Mouse (Mus musculus) midbrain, embryonic 13.5 days (tissue): ENCODE results near the gene Olfr1107. TPM values are rescaled to one million over a fixed set of nuclear protein-coding genes. Genes with fewer than 3 reads are reported as not detected.

Source experiments
- ATAC-seq: fragments of 200-750 bp; cut with Nextera tagmentation; 2 replicates; pipeline ENCODE4 v1.8.0; 2017; ENCODE audit warnings: mild to moderate bottlenecking, moderate TSS enrichment, moderate library complexity
- H3K27ac ChIP-seq: fragments of 300-500 bp; sonication (generic); 2 replicates; pipeline ENCODE4 v1.5.1; 2015; ENCODE audit warnings: inconsistent platforms, mild to moderate bottlenecking, moderate library complexity
- H3K27me3 ChIP-seq: fragments of 300-500 bp; sonication (generic); 2 replicates; pipeline ENCODE4 v1.6.1; 2015; ENCODE audit warnings: mild to moderate bottlenecking, inconsistent platforms
- H3K36me3 ChIP-seq: fragments of 300-500 bp; sonication (generic); 2 replicates; pipeline ENCODE4 v1.6.1; 2015; ENCODE audit warnings: mild to moderate bottlenecking, inconsistent platforms
- H3K4me1 ChIP-seq: fragments of 300-500 bp; sonication (generic); replicated peaks from 2 replicates; pipeline ENCODE4 v1.6.1; 2015; ENCODE audit warnings: inconsistent platforms
- H3K4me2 ChIP-seq: fragments of 300-500 bp; sonication (generic); replicated peaks from 2 replicates; pipeline ENCODE4 v1.6.1; 2015; ENCODE audit warnings: moderate library complexity, mild to moderate bottlenecking, inconsistent platforms
- H3K4me3 ChIP-seq: fragments of 300-500 bp; sonication (generic); replicated peaks from 2 replicates; pipeline ENCODE4 v1.5.1; 2015; ENCODE audit warnings: mild to moderate bottlenecking, inconsistent platforms
- H3K9ac ChIP-seq: fragments of 300-500 bp; sonication (generic); replicated peaks from 2 replicates; pipeline ENCODE4 v1.6.1; 2015; ENCODE audit warnings: mild to moderate bottlenecking, inconsistent platforms
- H3K9me3 ChIP-seq: fragments of 300-500 bp; sonication (generic); 2 replicates; pipeline ENCODE4 v1.6.1; 2016; ENCODE audit warnings: mild to moderate bottlenecking, inconsistent platforms
- WGBS: fragments of 180-500 bp; shearing (Covaris S2); methylation state at CpG from one replicate; pipeline ENCODE4 v1.1.7; 2015; 5-methylcytosine and 5-hydroxymethylcytosine counted together
- polyA plus RNA-seq: library from polyadenylated mRNA; unstranded; fragments of >200 nt; fragmentation: Nextera tagmentation; extraction: Ambion mirVana; gene quantifications from 2 replicates; pipeline ENCODE4 v1.2.1, GENCODE M21; 2015

Olfr1107 gene
- not detected in 2 replicates for polyA plus RNA-seq

- Histone ChIP-seq H3K4me2 (no peak within 1 kb of the TSS), H3K36me3 (no peaks in the 10 kb centered on the region), H3K4me1 (no peaks in the 10 kb centered on the region), H3K4me3 (no peak within 1 kb of the TSS), H3K9me3 (no peaks in the 10 kb centered on the region), H3K27ac (no peak within 1 kb of the TSS), H3K27me3 (no peaks in the 10 kb centered on the region), H3K9ac (no peak within 1 kb of the TSS)
- WGBS: 84% methylated on average over 1 of the region's 1 CpGs
- ATAC-seq: no peak
These were observed at the start of gene Olfr1107 for GRCm38 (mm10) chr2:87075717-87076116. Olfr1107 (minus strand) TSS chr2:87075817.

- no peaks in the 10 kb centered on the region for H3K4me1 ChIP-seq
- no peaks in the 10 kb centered on the region for H3K27me3 ChIP-seq
- no peaks in the 10 kb centered on the region for H3K9me3 ChIP-seq
- H3K4me3 ChIP-seq: no peak within 1 kb of the TSS
- no peak within 1 kb of the TSS for H3K27ac ChIP-seq
- H3K4me2 ChIP-seq: no peak within 1 kb of the TSS
- no peaks in the 10 kb centered on the region for H3K36me3 ChIP-seq
- no peak for ATAC-seq
- no peak within 1 kb of the TSS for H3K9ac ChIP-seq
These were observed 38.9 kb upstream of the Olfr1107 start, which contains the start of gene Olfr259 for GRCm38 (mm10) chr2:87114467-87114866. Olfr259 (minus strand) TSS chr2:87114567.

- H3K9me3 ChIP-seq: no peaks in the 10 kb centered on the region
- no peaks in the 10 kb centered on the region for H3K4me1 ChIP-seq
- H3K4me2 ChIP-seq: no peak within 1 kb of the TSS
- no peaks in the 10 kb centered on the region for H3K27me3 ChIP-seq
- H3K9ac ChIP-seq: no peak within 1 kb of the TSS
- no peak for ATAC-seq
- no peak within 1 kb of the TSS for H3K4me3 ChIP-seq
- 55% methylated on average over 1 of the region's 1 CpGs for WGBS
- no peak within 1 kb of the TSS for H3K27ac ChIP-seq
- no peaks in the 10 kb centered on the region for H3K36me3 ChIP-seq
These were observed 20.3 kb upstream of the Olfr1107 start, which contains the start of gene Olfr1109 for GRCm38 (mm10) chr2:87095908-87096307. Olfr1109 (minus strand) TSS chr2:87096008.

- ATAC-seq: no peak
- no peak within 1 kb of the TSS for H3K4me2 ChIP-seq
- no peak within 1 kb of the TSS for H3K27ac ChIP-seq
- H3K4me1 ChIP-seq: no peaks in the 10 kb centered on the region
- WGBS: 64% methylated on average over 1 of the region's 1 CpGs
- H3K9ac ChIP-seq: no peak within 1 kb of the TSS
- H3K36me3 ChIP-seq: no peaks in the 10 kb centered on the region
- no peaks in the 10 kb centered on the region for H3K9me3 ChIP-seq
- no peaks in the 10 kb centered on the region for H3K27me3 ChIP-seq
- H3K4me3 ChIP-seq: no peak within 1 kb of the TSS
These were observed 23.4 kb downstream of the Olfr1107 start, which contains the start of gene Olfr1106 for GRCm38 (mm10) chr2:87052173-87052572. Olfr1106 (minus strand) TSS chr2:87052273.

- Histone ChIP-seq H3K9ac (no peak within 1 kb of the TSS), H3K4me2 (no peak within 1 kb of the TSS), H3K36me3 (no peaks in the 10 kb centered on the region), H3K27ac (no peak within 1 kb of the TSS), H3K4me1 (no peaks in the 10 kb centered on the region), H3K9me3 (no peaks in the 10 kb centered on the region), H3K27me3 (no peaks in the 10 kb centered on the region), H3K4me3 (no peak within 1 kb of the TSS)
- no peak for ATAC-seq
These were observed 39.2 kb downstream of the Olfr1107 start, which contains the start of gene Olfr1105 for GRCm38 (mm10) chr2:87036431-87036830. Olfr1105 (minus strand) TSS chr2:87036531.

- H3K36me3 ChIP-seq: no peaks in the 10 kb centered on the region
- ATAC-seq: no peak
- WGBS: 93% methylated on average over 1 of the region's 1 CpGs
- no peaks in the 10 kb centered on the region for H3K27me3 ChIP-seq
- H3K9me3 ChIP-seq: no peaks in the 10 kb centered on the region
- H3K27ac ChIP-seq: no peak within 1 kb of the TSS
- H3K4me3 ChIP-seq: no peak within 1 kb of the TSS
- no peaks in the 10 kb centered on the region for H3K4me1 ChIP-seq
- H3K9ac ChIP-seq: no peak within 1 kb of the TSS
- H3K4me2 ChIP-seq: no peak within 1 kb of the TSS
These were observed 48.6 kb downstream of the Olfr1107 start, which contains the start of gene Olfr1104 for GRCm38 (mm10) chr2:87026980-87027379. Olfr1104 (minus strand) TSS chr2:87027080.

Other genes with a start within 250 kb of the Olfr1107 start
- not detected in 2 replicates for gene Olfr1095, start 224.1 kb downstream of the Olfr1107 start, polyA plus RNA-seq
- not detected in 2 replicates for gene Gm13723, start 201.0 kb downstream of the Olfr1107 start, polyA plus RNA-seq
- not detected in 2 replicates for gene Olfr1097, start 183.6 kb downstream of the Olfr1107 start, polyA plus RNA-seq
- not detected in 2 replicates for gene Olfr1098, start 151.3 kb downstream of the Olfr1107 start, polyA plus RNA-seq
- gene Olfr1099, start 115.1 kb downstream of the Olfr1107 start, polyA plus RNA-seq: not detected in 2 replicates
- gene Olfr1100, start 95.9 kb downstream of the Olfr1107 start, polyA plus RNA-seq: not detected in 2 replicates
- gene Olfr1101, start 84.6 kb downstream of the Olfr1107 start, polyA plus RNA-seq: not detected in 2 replicates
- not detected in 2 replicates for gene Olfr1102, start 77.4 kb downstream of the Olfr1107 start, polyA plus RNA-seq
- not detected in 2 replicates for gene Olfr1104, start 48.7 kb downstream of the Olfr1107 start, polyA plus RNA-seq
- not detected in 2 replicates for gene Olfr1105, start 39.3 kb downstream of the Olfr1107 start, polyA plus RNA-seq
- not detected in 2 replicates for gene Olfr1106, start 23.5 kb downstream of the Olfr1107 start, polyA plus RNA-seq
- not detected in 2 replicates for gene Olfr1109, start 20.2 kb upstream of the Olfr1107 start, polyA plus RNA-seq
- not detected in 2 replicates for gene Olfr259, start 38.8 kb upstream of the Olfr1107 start, polyA plus RNA-seq
- gene Olfr1110, start 64.5 kb upstream of the Olfr1107 start, polyA plus RNA-seq: not detected in 2 replicates
- not detected in 2 replicates for gene Olfr1111, start 76.8 kb upstream of the Olfr1107 start, polyA plus RNA-seq
- not detected in 2 replicates for gene Olfr1112, start 112.0 kb upstream of the Olfr1107 start, polyA plus RNA-seq
- not detected in 2 replicates for gene Olfr1113, start 133.2 kb upstream of the Olfr1107 start, polyA plus RNA-seq
- gene Olfr1115, start 172.2 kb upstream of the Olfr1107 start, polyA plus RNA-seq: not detected in 2 replicates
- not detected in 2 replicates for gene Olfr1116, start 191.7 kb upstream of the Olfr1107 start, polyA plus RNA-seq
- not detected in 2 replicates for gene Olfr1118, start 231.8 kb upstream of the Olfr1107 start, polyA plus RNA-seq